Mouse (Mus musculus) CH12.LX (cell line): Measurements from ENCODE around the gene Dnm3. TPM values are rescaled to one million over a fixed set of nuclear protein-coding genes. Genes with fewer than 3 reads are reported as not detected.

Source experiments
- DNase-seq: peaks from one replicate; pipeline ENCODE4 v3.0.0-alpha.2; 2013; ENCODE audit errors: extremely low read depth
- H3K27ac ChIP-seq: 2 replicates; pipeline ENCODE4 v1.5.1; 2012; ENCODE audit warnings: low read depth, mild to moderate bottlenecking, control low read depth, moderate library complexity; ENCODE audit not compliant: insufficient read depth
- H3K27me3 ChIP-seq: replicated peaks from 2 replicates; pipeline ENCODE3; 2012; ENCODE audit warnings: inconsistent platforms
- H3K36me3 ChIP-seq, 2 experiments: replicated peaks in 1 of 2; 2 replicates each; pipeline versions ENCODE3 to v1.6.1; 2012; ENCODE audit warnings: inconsistent platforms in 1 of 2, low read length in 1 of 2, mild to moderate bottlenecking in 1 of 2, mixed read lengths in 1 of 2, moderate library complexity in 1 of 2; ENCODE audit not compliant: control insufficient read depth in 1 of 2, insufficient read depth in 1 of 2
- H3K4me1 ChIP-seq, 2 experiments: 2 replicates each; pipeline ENCODE4 v1.6.1; 2012; ENCODE audit warnings: inconsistent platforms in 1 of 2, moderate library complexity in 1 of 2; ENCODE audit not compliant: insufficient read depth in 2 of 2, control insufficient read depth in 1 of 2
- H3K4me2 ChIP-seq: 2 replicates; pipeline ENCODE4 v1.6.1; 2012; ENCODE audit warnings: low read depth, mild to moderate bottlenecking, control low read depth; ENCODE audit not compliant: poor library complexity, insufficient read depth, severe bottlenecking
- H3K4me3 ChIP-seq, 3 experiments: fragments of 150-350 bp in 1 of 3; sonication (generic) in 1 of 3; replicated peaks in 1 of 3; 2 replicates each; pipeline versions ENCODE3 to v1.5.1; 2011 to 2012; ENCODE audit warnings: low read depth in 2 of 3, low read length in 2 of 3, mild to moderate bottlenecking in 2 of 3, moderate library complexity in 2 of 3, control low read depth in 1 of 3, improper control_type of control experiment in 1 of 3, inconsistent platforms in 1 of 3, mixed read lengths in 1 of 3; ENCODE audit not compliant: poor library complexity in 1 of 3
- H3K79me2 ChIP-seq: replicated peaks from 2 replicates; pipeline ENCODE4 v1.6.1; 2012; ENCODE audit warnings: mild to moderate bottlenecking, moderate library complexity; ENCODE audit not compliant: control insufficient read depth, poor library complexity, insufficient read depth, severe bottlenecking; ENCODE audit errors: extremely low read depth
- H3K9ac ChIP-seq: 2 replicates; pipeline ENCODE4 v1.6.1; 2012; ENCODE audit warnings: low read depth, mild to moderate bottlenecking, control low read depth, moderate library complexity; ENCODE audit not compliant: insufficient read depth
- H3K9me3 ChIP-seq: replicated peaks from 2 replicates; pipeline ENCODE3; 2012; ENCODE audit warnings: low read length, inconsistent platforms, mixed read lengths
- CHD1 ChIP-seq: IDR thresholded peaks from 2 replicates; pipeline ENCODE4 v1.6.1; 2012; ENCODE audit warnings: low read depth, low read length, improper control_type of control experiment, inconsistent platforms
- CTCF ChIP-seq, 2 experiments: IDR thresholded peaks in 1 of 2; conservative IDR thresholded peaks in 1 of 2; 2 replicates each; pipeline ENCODE4 v1.5.1; 2011 to 2012; ENCODE audit warnings: low read depth in 2 of 2, low read length in 2 of 2, improper control_type of control experiment in 1 of 2, inconsistent platforms in 1 of 2, mild to moderate bottlenecking in 1 of 2, moderate library complexity in 1 of 2
- E2F4 ChIP-seq: IDR thresholded peaks from 2 replicates; pipeline ENCODE4 v1.6.1; 2011; ENCODE audit warnings: low read depth, low read length, improper control_type of control experiment; ENCODE audit not compliant: insufficient replicate concordance
- ELF1 ChIP-seq: IDR thresholded peaks from 2 replicates; pipeline ENCODE4 v1.6.1; 2014; ENCODE audit warnings: low read depth, mild to moderate bottlenecking, inconsistent platforms, low read length, improper control_type of control experiment
- EP300 ChIP-seq: IDR thresholded peaks from 2 replicates; pipeline ENCODE4 v1.6.1; 2011; ENCODE audit warnings: low read length, improper control_type of control experiment
- ETS1 ChIP-seq: conservative IDR thresholded peaks from 2 replicates; pipeline ENCODE4 v1.6.1; 2012; ENCODE audit warnings: low read depth, mild to moderate bottlenecking, inconsistent platforms, low read length, improper control_type of control experiment, moderate library complexity
- HCFC1 ChIP-seq: IDR thresholded peaks from 2 replicates; pipeline ENCODE4 v1.6.1; 2012; ENCODE audit warnings: low read depth, mild to moderate bottlenecking, inconsistent platforms, low read length, improper control_type of control experiment
- IRF4 ChIP-seq: IDR thresholded peaks from 2 replicates; pipeline ENCODE4 v1.6.1; 2014; ENCODE audit warnings: low read depth, mild to moderate bottlenecking, inconsistent platforms, low read length, improper control_type of control experiment
- MYC ChIP-seq: IDR thresholded peaks from 2 replicates; pipeline ENCODE4 v1.6.1; 2011; ENCODE audit warnings: low read depth, mild to moderate bottlenecking, improper control_type of control experiment, low read length
- PAX5 ChIP-seq: IDR thresholded peaks from 2 replicates; pipeline ENCODE4 v1.6.1; 2012; ENCODE audit warnings: low read length, inconsistent platforms, mixed read lengths
- POLR2A ChIP-seq: IDR thresholded peaks from 2 replicates; pipeline ENCODE4 v1.6.1; 2011; ENCODE audit warnings: low read depth, mild to moderate bottlenecking, improper control_type of control experiment, low read length
- POLR2AphosphoS2 ChIP-seq: IDR thresholded peaks from 2 replicates; pipeline ENCODE4 v1.6.1; 2011; ENCODE audit warnings: low read depth, low read length, improper control_type of control experiment
- RAD21 ChIP-seq: IDR thresholded peaks from 2 replicates; pipeline ENCODE4 v1.6.1; 2011; ENCODE audit warnings: low read depth, mild to moderate bottlenecking, low read length, improper control_type of control experiment, moderate library complexity
- SIN3A ChIP-seq: IDR thresholded peaks from 2 replicates; pipeline ENCODE4 v1.6.1; 2012; ENCODE audit warnings: low read length, improper control_type of control experiment, inconsistent platforms
- SMC3 ChIP-seq: IDR thresholded peaks from 2 replicates; pipeline ENCODE4 v1.6.1; 2011; ENCODE audit warnings: low read depth, low read length, improper control_type of control experiment
- UBTF ChIP-seq: IDR thresholded peaks from 2 replicates; pipeline ENCODE4 v1.6.1; 2012; ENCODE audit warnings: low read depth, mild to moderate bottlenecking, inconsistent platforms, low read length, improper control_type of control experiment, moderate library complexity
- USF1 ChIP-seq: IDR thresholded peaks from 2 replicates; pipeline ENCODE4 v1.6.1; 2014; ENCODE audit warnings: low read depth, mild to moderate bottlenecking, inconsistent platforms, low read length, improper control_type of control experiment
- ZC3H11A ChIP-seq: IDR thresholded peaks from 2 replicates; pipeline ENCODE4 v1.6.1; 2012; ENCODE audit warnings: low read depth, mild to moderate bottlenecking, inconsistent platforms, low read length, improper control_type of control experiment
- ZNF384 ChIP-seq: IDR thresholded peaks from 2 replicates; pipeline ENCODE4 v1.6.1; 2012; ENCODE audit warnings: low read depth, low read length, improper control_type of control experiment, inconsistent platforms
- dilution Hi-C: fragments of 300-500 bp; cut with MboI; formaldehyde crosslinking; loops from 2 replicates; pipeline ENCODE4 v1.14.3; 2020; ENCODE audit warnings: low sequenced_read_pairs; ENCODE audit not compliant: extremely low pct_unique_long_range_greater_than_20kb, extremely low pct_ligation_motif_present
- in situ Hi-C: fragments of 300-500 bp; cut with MboI; formaldehyde crosslinking; loops from 3 replicates; pipeline ENCODE4 v1.14.3; 2019; ENCODE audit warnings: low sequenced_read_pairs, low pct_ligation_motif_present, low pct_unique_long_range_greater_than_20kb, mixed read lengths
- polyA plus RNA-seq: library from polyadenylated mRNA; unstranded; fragments of >175 nt; gene quantifications from 2 replicates; pipeline ENCODE4 v1.2.1, GENCODE M21; 2012; ENCODE audit warnings: low read depth; ENCODE audit not compliant: insufficient read length
- total RNA-seq, 2 experiments: library from RNA; depleted of rRNA; stranded (reverse); fragments of 300-350 nt in 1 of 2; fragments of >200 nt in 1 of 2; gene quantifications; 2 replicates each; pipeline ENCODE4 v1.2.3; 2012 to 2014

Dnm3 gene
- total and polyA plus RNA-seq, 3 experiments: 3.6 to 9.5 (median 6.9) TPM

GRCm38 (mm10) chr1:162336640-162337039 lies 141.2 kb downstream of the Dnm3 start:
- no peak for TF ChIP-seq POLR2A
- TF ChIP-seq SMC3: peak; percentile 81
- TF ChIP-seq E2F4: no peak
- TF ChIP-seq IRF4: no peak
- TF ChIP-seq ZC3H11A: peak; percentile 60
- peak; percentile 36 to 88; a peak in 3 of 4 replicates for TF ChIP-seq CTCF (conservative IDR thresholded peaks at IDR 0.05 in 1 of 2, IDR thresholded peaks at IDR 0.05 in 1 of 2; ENCODE audit: low read depth in 2 of 2, low read length in 2 of 2)
- TF ChIP-seq RAD21: peak; percentile 95
- peak; percentile 71 for DNase-seq
- in situ Hi-C loops: no loop called here

GRCm38 (mm10) chr1:162336224-162336623 lies 141.6 kb downstream of the Dnm3 start:
- TF ChIP-seq E2F4 (no peak), HCFC1 (no peak), ELF1 (no peak), ZNF384 (no peak), USF1 (no peak), PAX5 (no peak), SIN3A (no peak), ETS1 (no peak), EP300 (no peak), CTCF (conservative IDR thresholded peaks at IDR 0.05 in 1 of 2, IDR thresholded peaks at IDR 0.05 in 1 of 2; ENCODE audit: low read depth in 2 of 2, low read length in 2 of 2) (no peak), UBTF (no peak), SMC3 (no peak), CHD1 (no peak), POLR2AphosphoS2 (no peak), MYC (no peak)
- no peaks in the 10 kb centered on the region for H3K4me1 ChIP-seq
- in situ Hi-C loops: no loop called here
- H3K4me2 ChIP-seq: no peak overlapping the region
- H3K27me3 ChIP-seq: no peaks in the 10 kb centered on the region
- DNase-seq: no peak
- H3K9me3 ChIP-seq: no peaks in the 10 kb centered on the region
- no peak overlapping the region for H3K4me3 ChIP-seq
- no peak overlapping the region for H3K9ac ChIP-seq
- H3K79me2 ChIP-seq: no peaks in the 10 kb centered on the region
- H3K36me3 ChIP-seq: no peaks in the 10 kb centered on the region
- H3K27ac ChIP-seq: no peak overlapping the region
- dilution Hi-C loops: no loop called here

More at GRCm38 (mm10) chr1:162336640-162337039, 141.2 kb downstream of the Dnm3 start:
- Histone ChIP-seq H3K9ac (no peak overlapping the region), H3K27me3 (no peaks in the 10 kb centered on the region), H3K9me3 (no peaks in the 10 kb centered on the region), H3K79me2 (no peaks in the 10 kb centered on the region), H3K4me2 (no peak overlapping the region), H3K4me1 (no peaks in the 10 kb centered on the region), H3K4me3 (no peak overlapping the region), H3K36me3 (no peaks in the 10 kb centered on the region), H3K27ac (no peak overlapping the region)
- dilution Hi-C loops: no loop called here
